Mouse (Mus musculus) intestine, postnatal 0 days (tissue): Measurements from ENCODE around the gene Epn3. TPM values are rescaled to one million over a fixed set of nuclear protein-coding genes. Genes with fewer than 3 reads are reported as not detected.

Experiments
- ATAC-seq: fragments of 200-750 bp; cut with Nextera tagmentation; 2 replicates; pipeline ENCODE4 v1.8.0; 2017; ENCODE audit warnings: mild to moderate bottlenecking, moderate TSS enrichment, moderate library complexity
- H3K27ac ChIP-seq: fragments of 300-500 bp; sonication (generic); 2 replicates; pipeline ENCODE4 v1.5.1; 2014; ENCODE audit warnings: mild to moderate bottlenecking, low read depth, low read length, moderate library complexity
- H3K27me3 ChIP-seq: fragments of 300-500 bp; sonication (generic); replicated peaks from 2 replicates; pipeline ENCODE4 v1.6.1; 2014; ENCODE audit warnings: low read length, mixed read lengths; ENCODE audit not compliant: control insufficient read depth, insufficient read depth
- H3K36me3 ChIP-seq: fragments of 300-500 bp; sonication (generic); 2 replicates; pipeline ENCODE4 v1.6.1; 2014; ENCODE audit warnings: mild to moderate bottlenecking, moderate library complexity; ENCODE audit not compliant: control insufficient read depth, insufficient read depth
- H3K4me1 ChIP-seq: fragments of 300-500 bp; sonication (generic); replicated peaks from 2 replicates; pipeline ENCODE4 v1.6.1; 2014; ENCODE audit warnings: antibody characterized with exemption, low read length, mixed read lengths; ENCODE audit not compliant: control insufficient read depth, insufficient read depth
- H3K4me2 ChIP-seq: fragments of 300-500 bp; sonication (generic); replicated peaks from 2 replicates; pipeline ENCODE4 v1.6.1; 2014; ENCODE audit warnings: low read depth, mild to moderate bottlenecking, moderate library complexity
- H3K4me3 ChIP-seq: fragments of 300-500 bp; sonication (generic); 2 replicates; pipeline ENCODE4 v1.5.1; 2014; ENCODE audit warnings: low read depth, low read length
- H3K9ac ChIP-seq: fragments of 300-500 bp; sonication (generic); 2 replicates; pipeline ENCODE4 v1.6.1; 2014; ENCODE audit warnings: mild to moderate bottlenecking, low read depth, low read length
- H3K9me3 ChIP-seq: fragments of 300-500 bp; sonication (generic); 2 replicates; pipeline ENCODE4 v1.6.1; 2016; ENCODE audit warnings: mixed run types; ENCODE audit not compliant: control insufficient read depth
- CTCF ChIP-seq: sonication (generic); IDR thresholded peaks from 2 replicates; pipeline ENCODE4 v1.5.1; 2016; ENCODE audit warnings: low read depth, mild to moderate bottlenecking, control low read depth, antibody characterized with exemption, moderate library complexity
- WGBS: fragments of 180-500 bp; shearing (Covaris S2); extraction: QIAGEN DNeasy Blood & Tissue Kit; methylation state at CpG from one replicate; pipeline ENCODE4 v1.1.7; 2014; 5-methylcytosine and 5-hydroxymethylcytosine counted together
- polyA plus RNA-seq: library from polyadenylated mRNA; unstranded; fragments of >200 nt; fragmentation: Nextera tagmentation; extraction: Ambion mirVana; gene quantifications from 2 replicates; pipeline ENCODE4 v1.2.1, GENCODE M21; 2015

The Epn3 gene
- polyA plus RNA-seq, 1 experiment from 2014 or later, result 0.55 TPM

- Histone ChIP-seq H3K27ac (no peak overlapping the region), H3K27me3 (no peaks in the 10 kb centered on the region), H3K4me2 (no peak overlapping the region), H3K4me3 (no peak overlapping the region), H3K4me1 (no peaks in the 10 kb centered on the region), H3K9me3 (no peaks in the 10 kb centered on the region), H3K9ac (no peak overlapping the region), H3K36me3 (no peaks in the 10 kb centered on the region)
- no peak for ATAC-seq
- no peak for TF ChIP-seq CTCF
- WGBS, result 51% methylated on average over 3 of the region's 3 CpGs
These were observed 43.4 kb downstream of the Epn3 start for GRCm38 (mm10) chr11:94456347-94456746.

GRCm38 (mm10) chr11:94455161-94455820 is 44.5 kb downstream of the Epn3 start:
- Histone ChIP-seq H3K36me3 (no peaks in the 10 kb centered on the region), H3K4me1 (no peaks in the 10 kb centered on the region), H3K27me3 (0 out of 2 replicates have a peak, but pooled peaks cover 2% of the 10 kb centered on the region), H3K4me2 (no peak overlapping the region), H3K27ac (no peak overlapping the region), H3K4me3 (no peak overlapping the region), H3K9me3 (no peaks in the 10 kb centered on the region), H3K9ac (no peak overlapping the region)
- WGBS, result 74% methylated on average over 10 of the region's 10 CpGs
- ATAC-seq, result no peak
- TF ChIP-seq CTCF, result no peak

DNA sequence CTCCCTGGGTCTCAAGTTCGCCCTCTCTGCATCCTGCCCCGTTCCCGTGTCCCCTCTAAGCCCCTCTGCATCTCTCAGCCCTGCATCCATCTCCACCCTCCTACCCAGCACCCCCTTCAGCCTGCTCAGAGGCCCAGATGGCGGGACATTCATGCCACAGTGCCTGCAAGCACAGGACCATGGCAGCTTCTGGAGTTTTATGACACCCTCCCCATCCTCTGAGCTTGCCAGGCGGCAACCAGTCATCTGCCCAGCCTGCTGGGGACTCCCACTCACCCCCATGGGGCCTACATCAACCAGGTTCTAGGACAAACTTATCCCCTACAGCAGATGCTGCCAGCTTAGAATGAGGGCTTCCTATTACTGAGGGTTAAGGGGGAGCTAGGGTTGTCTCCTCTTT is 45.0 kb downstream of the Epn3 start:
- Histone ChIP-seq H3K4me2 (no peak overlapping the region), H3K36me3 (no peaks in the 10 kb centered on the region), H3K4me3 (no peak overlapping the region), H3K27me3 (0 out of 2 replicates have a peak, but pooled peaks cover 2% of the 10 kb centered on the region), H3K9ac (no peak overlapping the region), H3K4me1 (no peaks in the 10 kb centered on the region), H3K27ac (no peak overlapping the region), H3K9me3 (no peaks in the 10 kb centered on the region)
- no peak for ATAC-seq
- WGBS, result 70% methylated on average over 5 of the region's 5 CpGs
- no peak for TF ChIP-seq CTCF

DNA sequence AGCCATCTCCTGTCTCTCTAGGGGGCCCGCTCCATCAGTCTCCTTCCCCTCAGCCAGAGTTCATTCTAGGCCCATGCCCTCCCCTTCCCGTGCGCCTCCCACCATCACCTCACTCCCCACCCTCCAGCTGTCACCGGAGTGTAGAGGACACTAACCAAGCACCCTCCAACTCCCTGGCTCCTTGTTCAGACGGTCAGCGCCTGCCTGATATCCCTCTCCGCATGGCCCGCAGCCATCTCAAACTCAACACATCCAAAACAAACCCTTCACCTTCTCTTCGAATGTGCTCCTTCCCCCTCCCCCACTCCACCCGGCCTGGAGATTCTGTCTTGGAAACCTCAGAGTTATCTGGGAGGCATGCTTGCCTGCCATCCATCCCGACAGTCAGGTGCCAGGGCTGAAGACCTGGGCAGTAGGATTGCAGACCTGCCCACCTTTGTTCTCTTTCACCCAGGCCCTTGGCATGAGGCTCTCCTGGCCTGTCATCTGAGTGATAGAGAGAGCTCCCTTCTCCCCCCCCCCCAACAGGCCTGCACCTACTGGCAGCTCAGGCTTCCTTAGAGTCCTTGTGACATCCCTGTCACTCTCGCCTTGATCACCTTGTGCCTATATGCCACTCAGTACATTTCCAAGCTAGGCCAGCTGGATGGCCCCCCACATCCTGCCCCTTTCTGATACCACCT is 48.5 kb downstream of the Epn3 start:
- Histone ChIP-seq H3K36me3 (no peaks in the 10 kb centered on the region), H3K27me3 (0 out of 2 replicates have a peak, but pooled peaks cover 2% of the 10 kb centered on the region), H3K9me3 (no peaks in the 10 kb centered on the region), H3K4me1 (no peaks in the 10 kb centered on the region), H3K4me3 (no peak overlapping the region), H3K27ac (no peak overlapping the region), H3K9ac (no peak overlapping the region), H3K4me2 (no peak overlapping the region)
- no peak for TF ChIP-seq CTCF
- WGBS, result 66% methylated on average over 12 of the region's 12 CpGs
- ATAC-seq, result no peak

DNA sequence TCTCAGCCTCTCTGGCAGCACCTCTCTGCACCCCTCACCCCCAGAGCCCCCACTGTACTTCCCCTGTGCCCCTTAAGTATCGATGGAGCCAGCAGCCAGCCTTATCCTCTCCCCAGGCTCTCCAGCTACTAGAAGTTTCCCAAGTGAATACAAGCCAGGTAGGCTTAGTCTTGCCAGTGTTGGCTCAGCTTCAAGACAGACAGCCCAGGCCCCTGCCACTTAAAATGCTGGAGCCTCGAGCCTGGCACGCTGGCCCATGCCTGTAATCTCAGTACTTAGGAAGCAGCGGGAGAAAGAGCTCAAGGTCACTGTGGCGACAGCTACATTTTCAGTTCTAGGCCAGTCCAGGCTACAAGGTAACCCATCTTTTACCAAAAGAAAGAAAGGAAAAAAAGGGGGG is 49.9 kb downstream of the Epn3 start:
- ATAC-seq, result no peak
- TF ChIP-seq CTCF, result no peak
- Histone ChIP-seq H3K4me3 (no peak overlapping the region), H3K27ac (no peak overlapping the region), H3K9me3 (no peaks in the 10 kb centered on the region), H3K4me2 (no peak overlapping the region), H3K9ac (no peak overlapping the region), H3K27me3 (0 out of 2 replicates have a peak, but pooled peaks cover 2% of the 10 kb centered on the region), H3K36me3 (no peaks in the 10 kb centered on the region), H3K4me1 (no peaks in the 10 kb centered on the region)
- WGBS, result 62% methylated on average over 5 of the region's 5 CpGs

DNA sequence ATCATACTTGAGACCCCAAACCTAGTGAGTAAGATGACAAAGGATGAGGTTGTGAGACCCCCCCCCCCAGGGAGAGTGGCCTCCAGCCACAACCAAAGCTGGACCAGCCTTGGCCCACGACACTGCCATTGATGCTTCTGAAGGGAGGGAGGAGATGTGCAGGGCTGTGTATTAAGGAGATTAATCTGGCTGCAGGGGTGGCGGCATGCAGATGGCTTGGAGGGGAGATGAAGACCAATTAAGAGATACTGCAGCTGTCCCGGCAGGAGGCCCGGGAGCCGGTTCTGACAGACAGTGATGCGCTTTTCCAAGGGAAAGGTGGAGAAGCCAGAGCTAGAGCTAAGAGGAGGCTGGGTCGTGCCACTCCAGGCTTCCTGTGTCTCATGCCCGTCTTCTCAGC is 50.5 kb downstream of the Epn3 start:
- WGBS, result 55% methylated on average over 8 of the region's 8 CpGs
- Histone ChIP-seq H3K9me3 (no peaks in the 10 kb centered on the region), H3K4me2 (no peak overlapping the region), H3K36me3 (no peaks in the 10 kb centered on the region), H3K27me3 (0 out of 2 replicates have a peak, but pooled peaks cover 2% of the 10 kb centered on the region), H3K27ac (no peak overlapping the region), H3K4me1 (no peaks in the 10 kb centered on the region), H3K4me3 (no peak overlapping the region), H3K9ac (no peak overlapping the region)
- ATAC-seq, result no peak
- no peak for TF ChIP-seq CTCF
